Mouse (Mus musculus) MEL (cell line): ENCODE measurements around the gene Tmem14c. TPM values are rescaled to one million over a fixed set of nuclear protein-coding genes. Genes with fewer than 3 reads are reported as not detected.

Experiments used
- DNase-seq: peaks from one replicate; pipeline ENCODE4 v3.0.0; 2011; ENCODE audit warnings: low read depth, low spot score
- H3K27ac ChIP-seq: 2 replicates; pipeline ENCODE4 v1.5.1; 2012; ENCODE audit warnings: low read depth, mild to moderate bottlenecking, control low read depth, low read length, moderate library complexity; ENCODE audit not compliant: control insufficient read depth
- H3K27me3 ChIP-seq, 2 experiments: fragments of 150-350 bp in 1 of 2; sonication (generic) in 1 of 2; 2 replicates each; pipeline ENCODE4 v1.6.1; 2012; ENCODE audit warnings: low read length in 2 of 2, mild to moderate bottlenecking in 2 of 2, improper control_type of control experiment in 1 of 2, moderate library complexity in 1 of 2; ENCODE audit not compliant: insufficient read depth in 2 of 2, control insufficient read depth in 1 of 2
- H3K36me3 ChIP-seq, 2 experiments: 2 replicates each; pipeline ENCODE4 v1.6.1; 2012 to 2014; ENCODE audit warnings: low read length in 2 of 2, improper control_type of control experiment in 1 of 2, inconsistent platforms in 1 of 2, mild to moderate bottlenecking in 1 of 2; ENCODE audit not compliant: insufficient read depth in 2 of 2, control insufficient read depth in 1 of 2
- H3K4me1 ChIP-seq, 2 experiments: fragments of 150-350 bp in 1 of 2; sonication (generic) in 1 of 2; 2 replicates each; pipeline ENCODE4 v1.6.1; 2012; ENCODE audit warnings: low read length in 2 of 2, improper control_type of control experiment in 1 of 2, mild to moderate bottlenecking in 1 of 2; ENCODE audit not compliant: insufficient read depth in 2 of 2, control insufficient read depth in 1 of 2
- H3K4me3 ChIP-seq, 2 experiments: fragments of 150-350 bp in 1 of 2; sonication (generic) in 1 of 2; 2 replicates each; pipeline ENCODE4 v1.5.1; 2012; ENCODE audit warnings: low read depth in 2 of 2, low read length in 2 of 2, mild to moderate bottlenecking in 2 of 2, moderate library complexity in 2 of 2, control low read depth in 1 of 2, improper control_type of control experiment in 1 of 2; ENCODE audit not compliant: control insufficient read depth in 1 of 2, insufficient read depth in 1 of 2
- H3K79me2 ChIP-seq: 2 replicates; pipeline ENCODE4 v1.6.1; 2012; ENCODE audit warnings: mild to moderate bottlenecking, low read length, moderate library complexity; ENCODE audit not compliant: control insufficient read depth, poor library complexity, insufficient read depth
- H3K9ac ChIP-seq: 2 replicates; pipeline ENCODE4 v1.6.1; 2012; ENCODE audit warnings: low read depth, mild to moderate bottlenecking, control low read depth, low read length, moderate library complexity; ENCODE audit not compliant: control insufficient read depth, poor library complexity, severe bottlenecking
- H3K9me3 ChIP-seq: fragments of 150-350 bp; sonication (generic); replicated peaks from 2 replicates; pipeline ENCODE4 v1.6.1; 2012; ENCODE audit warnings: mild to moderate bottlenecking, low read length, improper control_type of control experiment, moderate library complexity; ENCODE audit not compliant: insufficient read depth
- BHLHE40 ChIP-seq: IDR thresholded peaks from 2 replicates; pipeline ENCODE4 v1.6.1; 2012; ENCODE audit warnings: low read depth, mild to moderate bottlenecking, inconsistent platforms, low read length, improper control_type of control experiment, borderline replicate concordance
- E2F4 ChIP-seq: IDR thresholded peaks from 2 replicates; pipeline ENCODE4 v1.6.1; 2011; ENCODE audit warnings: low read depth, low read length, improper control_type of control experiment, borderline replicate concordance
- ELF1 ChIP-seq: IDR thresholded peaks from 2 replicates; pipeline ENCODE4 v1.6.1; 2014; ENCODE audit warnings: low read depth, mild to moderate bottlenecking, inconsistent platforms, low read length, improper control_type of control experiment, moderate library complexity
- EP300 ChIP-seq, 2 experiments: IDR thresholded peaks; 2 replicates each; pipeline ENCODE4 v1.6.1; 2011; ENCODE audit warnings: improper control_type of control experiment in 2 of 2, low read length in 2 of 2, low read depth in 1 of 2, mild to moderate bottlenecking in 1 of 2
- ETS1 ChIP-seq: IDR thresholded peaks from 2 replicates; pipeline ENCODE4 v1.6.1; 2012; ENCODE audit warnings: low read depth, mild to moderate bottlenecking, inconsistent platforms, low read length, improper control_type of control experiment, moderate library complexity
- GATA1 ChIP-seq: IDR thresholded peaks from 2 replicates; pipeline ENCODE4 v1.6.1; 2011; ENCODE audit warnings: low read depth, low read length, improper control_type of control experiment
- HCFC1 ChIP-seq: IDR thresholded peaks from 2 replicates; pipeline ENCODE4 v1.6.1; 2012; ENCODE audit warnings: low read depth, mild to moderate bottlenecking, inconsistent platforms, low read length, improper control_type of control experiment, moderate library complexity
- MAX ChIP-seq: IDR thresholded peaks from 2 replicates; pipeline ENCODE4 v1.6.1; 2011; ENCODE audit warnings: low read length, improper control_type of control experiment
- MEF2A ChIP-seq: IDR thresholded peaks from 2 replicates; pipeline ENCODE4 v1.6.1; 2014; ENCODE audit warnings: low read depth, mild to moderate bottlenecking, inconsistent platforms, low read length, improper control_type of control experiment; ENCODE audit not compliant: poor library complexity, insufficient replicate concordance, severe bottlenecking; ENCODE audit errors: extremely low read depth
- MXI1 ChIP-seq: IDR thresholded peaks from 2 replicates; pipeline ENCODE4 v1.6.1; 2011; ENCODE audit warnings: mild to moderate bottlenecking, low read depth, low read length, improper control_type of control experiment
- MYB ChIP-seq: IDR thresholded peaks from 2 replicates; pipeline ENCODE4 v1.6.1; 2011; ENCODE audit warnings: mild to moderate bottlenecking, low read depth, low read length, improper control_type of control experiment
- MYC ChIP-seq: IDR thresholded peaks from 2 replicates; pipeline ENCODE4 v1.6.1; 2011; ENCODE audit warnings: low read depth, mild to moderate bottlenecking, low read length, improper control_type of control experiment, moderate library complexity
- NELFE ChIP-seq: IDR thresholded peaks from 2 replicates; pipeline ENCODE4 v1.6.1; 2011; ENCODE audit warnings: low read depth, low read length, improper control_type of control experiment
- NRF1 ChIP-seq: IDR thresholded peaks from 2 replicates; pipeline ENCODE4 v1.6.1; 2014; ENCODE audit warnings: low read depth, mild to moderate bottlenecking, inconsistent platforms, low read length, improper control_type of control experiment, moderate library complexity; ENCODE audit not compliant: poor library complexity, insufficient read depth, severe bottlenecking
- POLR2A ChIP-seq, 2 experiments: IDR thresholded peaks; 2 replicates each; pipeline ENCODE4 v1.6.1; 2011 to 2012; ENCODE audit warnings: low read length in 2 of 2, mild to moderate bottlenecking in 2 of 2, control low read depth in 1 of 2, improper control_type of control experiment in 1 of 2, low read depth in 1 of 2, moderate library complexity in 1 of 2; ENCODE audit not compliant: control insufficient read depth in 1 of 2, insufficient read depth in 1 of 2, poor library complexity in 1 of 2
- POLR2AphosphoS2 ChIP-seq: IDR thresholded peaks from 2 replicates; pipeline ENCODE4 v1.6.1; 2011; ENCODE audit warnings: low read length, improper control_type of control experiment
- POLR2AphosphoS5 ChIP-seq: IDR thresholded peaks from 2 replicates; pipeline ENCODE4 v1.6.1; 2012; ENCODE audit warnings: low read depth, borderline replicate concordance, mild to moderate bottlenecking, inconsistent platforms, low read length, moderate library complexity, mixed read lengths
- SIN3A ChIP-seq: IDR thresholded peaks from 2 replicates; pipeline ENCODE4 v1.6.1; 2012; ENCODE audit warnings: low read length, improper control_type of control experiment, inconsistent platforms
- TAL1 ChIP-seq: IDR thresholded peaks from 2 replicates; pipeline ENCODE4 v1.6.1; 2012; ENCODE audit warnings: mild to moderate bottlenecking, inconsistent platforms, low read length, moderate library complexity, mixed read lengths
- TBP ChIP-seq: IDR thresholded peaks from 2 replicates; pipeline ENCODE4 v1.8.0; 2011; ENCODE audit warnings: low read depth, low read length, improper control_type of control experiment
- TCF12 ChIP-seq: IDR thresholded peaks from 2 replicates; pipeline ENCODE4 v1.6.1; 2014; ENCODE audit warnings: low read depth, mild to moderate bottlenecking, inconsistent platforms, low read length, improper control_type of control experiment, moderate library complexity
- USF2 ChIP-seq, 2 experiments: IDR thresholded peaks; 2 replicates each; pipeline ENCODE4 v1.6.1; 2011 to 2012; ENCODE audit warnings: improper control_type of control experiment in 2 of 2, low read length in 2 of 2, borderline replicate concordance in 1 of 2, inconsistent platforms in 1 of 2, low read depth in 1 of 2, mild to moderate bottlenecking in 1 of 2; ENCODE audit not compliant: insufficient read depth in 1 of 2
- ZC3H11A ChIP-seq: IDR thresholded peaks from 2 replicates; pipeline ENCODE4 v1.6.1; 2012; ENCODE audit warnings: low read depth, mild to moderate bottlenecking, inconsistent platforms, low read length, improper control_type of control experiment
- ZKSCAN1 ChIP-seq: IDR thresholded peaks from 2 replicates; pipeline ENCODE4 v1.6.1; 2012; ENCODE audit warnings: low read depth, mild to moderate bottlenecking, inconsistent platforms, low read length, improper control_type of control experiment, moderate library complexity
- ZMIZ1 ChIP-seq: IDR thresholded peaks from 2 replicates; pipeline ENCODE4 v1.6.1; 2012; ENCODE audit warnings: low read depth, mild to moderate bottlenecking, inconsistent platforms, low read length, improper control_type of control experiment, moderate library complexity
- polyA plus RNA-seq, 2 experiments: library from polyadenylated mRNA; stranded (reverse) in 1 of 2; unstranded in 1 of 2; fragments of >175 nt in 1 of 2; fragments of >200 nt in 1 of 2; gene quantifications; 2 replicates each; pipeline versions ENCODE4 v1.2.1 to v1.2.4; 2012; ENCODE audit warnings: low replicate concordance in 2 of 2, low read depth in 1 of 2; ENCODE audit not compliant: insufficient read length in 2 of 2, insufficient read depth in 1 of 2, missing spikeins in 1 of 2
- total RNA-seq: library from RNA; depleted of rRNA; stranded (reverse); fragments of 300-350 nt; gene quantifications from 2 replicates; pipeline ENCODE4 v1.2.3, GENCODE M21; 2012; rRNA removed

Gene Tmem14c
- total RNA-seq (260 and 319 TPM in 2 replicates), polyA plus RNA-seq (100 to 1,000 TPM in 1 of 2 experiments, not detected in 1; 294 TPM)

GRCm38 (mm10) chr13:41015829-41016634 lies at the start of gene Tmem14c:
TSS of gene Tmem14c (plus strand) at chr13:41016292.
- no peaks in the 10 kb centered on the region for H3K9me3 ChIP-seq
- H3K36me3 ChIP-seq = peaks cover 11 to 26% of the 10 kb centered on the region in 2 experiments
- peak within 1 kb of the TSS; percentile 81 for H3K9ac ChIP-seq
- H3K27me3 ChIP-seq = no peaks in the 10 kb centered on the region
- peak within 1 kb of the TSS; percentile 89 for H3K27ac ChIP-seq
- peak; percentile 97 for DNase-seq
- H3K4me1 ChIP-seq = peaks cover 5 to 30% of the 10 kb centered on the region in 2 experiments
- TF ChIP-seq ELF1 = peak; percentile 73; the same call in 1 of the 2 replicates
- TF ChIP-seq HCFC1 = peak; percentile 74; the same call in 1 of the 2 replicates
- no peak for TF ChIP-seq POLR2AphosphoS5
- peak; percentile 90 for TF ChIP-seq ZMIZ1
- no peak for TF ChIP-seq MYB
- no peak for TF ChIP-seq USF2 (IDR thresholded peaks at IDR 0.05; ENCODE audit: borderline replicate concordance in 1 of 2, insufficient read depth in 1 of 2, low read depth in 1 of 2, low read length in 2 of 2)
- 0 out of 2 replicates have a peak, but pooled peaks have one; percentile 39 for TF ChIP-seq MYC
- no peak for TF ChIP-seq EP300 (IDR thresholded peaks at IDR 0.05; ENCODE audit: low read depth in 1 of 2, low read length in 2 of 2)
- peak; percentile 72 for TF ChIP-seq NRF1
- no peak for TF ChIP-seq BHLHE40
- TF ChIP-seq NELFE = peak; percentile 98
- peak; percentile 43; the same call in 1 of the 2 replicates for TF ChIP-seq TCF12
- TF ChIP-seq POLR2AphosphoS2 = peak; percentile 96
- peak; percentile 90 to 98 for TF ChIP-seq POLR2A (IDR thresholded peaks at IDR 0.05; ENCODE audit: control insufficient read depth in 1 of 2, insufficient read depth in 1 of 2, low read depth in 1 of 2, low read length in 2 of 2, poor library complexity in 1 of 2)
- TF ChIP-seq MXI1 = peak; percentile 54; the same call in 1 of the 2 replicates
- 0 out of 2 replicates have a peak, but pooled peaks have one; percentile 24 for TF ChIP-seq MAX
- peak; percentile 80 for TF ChIP-seq SIN3A
- TF ChIP-seq TAL1 = no peak
- TF ChIP-seq TBP = peak; percentile 87
- peak within 1 kb of the TSS; percentile 59 to 68 for H3K4me3 ChIP-seq
- H3K79me2 ChIP-seq = peaks cover 19% of the 10 kb centered on the region

GRCm38 (mm10) chr13:40967609-40968008 lies 48.5 kb upstream of the Tmem14c start:
- Histone ChIP-seq H3K36me3 (peaks cover 0 to 4% of the 10 kb centered on the region in 2 experiments; a peak in 1 of 4 replicates), H3K4me3 (no peak overlapping the region), H3K79me2 (no peaks in the 10 kb centered on the region), H3K4me1 (peaks cover 2 to 14% of the 10 kb centered on the region in 2 experiments; a peak in 3 of 4 replicates), H3K9ac (no peak overlapping the region), H3K9me3 (no peaks in the 10 kb centered on the region), H3K27me3 (no peaks in the 10 kb centered on the region), H3K27ac (no peak overlapping the region)
- DNase-seq = no peak
- TF ChIP-seq EP300 (IDR thresholded peaks at IDR 0.05; ENCODE audit: low read depth in 1 of 2, low read length in 2 of 2) (no peak), USF2 (IDR thresholded peaks at IDR 0.05; ENCODE audit: borderline replicate concordance in 1 of 2, insufficient read depth in 1 of 2, low read depth in 1 of 2, low read length in 2 of 2) (no peak), E2F4 (no peak), ETS1 (no peak), ZKSCAN1 (no peak), MYC (no peak), MEF2A (no peak), ZC3H11A (no peak), POLR2AphosphoS5 (no peak), TBP (no peak), HCFC1 (no peak), POLR2A (IDR thresholded peaks at IDR 0.05; ENCODE audit: control insufficient read depth in 1 of 2, insufficient read depth in 1 of 2, low read depth in 1 of 2, low read length in 2 of 2, poor library complexity in 1 of 2) (no peak), ELF1 (no peak), GATA1 (no peak)
